Mouse (Mus musculus) neural tube, embryonic 12.5 days (tissue): ENCODE measurements around the gene Iqcf3. TPM values are rescaled to one million over a fixed set of nuclear protein-coding genes. Genes with fewer than 3 reads are reported as not detected.
A peak's percentile ranks its signal among the peaks of the same experiment; 100 is the strongest.

Source experiments
- ATAC-seq: fragments of 200-750 bp; cut with Nextera tagmentation; 2 replicates; pipeline ENCODE4 v1.8.0; 2017; ENCODE audit warnings: low read depth, mild to moderate bottlenecking, moderate TSS enrichment, moderate library complexity; ENCODE audit not compliant: low FRiP score
- H3K27ac ChIP-seq: fragments of 300-500 bp; sonication (generic); 2 replicates; pipeline ENCODE4 v1.5.1; 2016
- H3K27me3 ChIP-seq: fragments of 300-500 bp; sonication (generic); replicated peaks from 2 replicates; pipeline ENCODE4 v1.6.1; 2016; ENCODE audit warnings: mild to moderate bottlenecking
- H3K36me3 ChIP-seq: fragments of 300-500 bp; sonication (generic); 2 replicates; pipeline ENCODE4 v1.6.1; 2016; ENCODE audit warnings: mild to moderate bottlenecking
- H3K4me1 ChIP-seq: fragments of 300-500 bp; sonication (generic); 2 replicates; pipeline ENCODE4 v1.6.1; 2016
- H3K4me2 ChIP-seq: fragments of 300-500 bp; sonication (generic); replicated peaks from 2 replicates; pipeline ENCODE4 v1.6.1; 2016; ENCODE audit warnings: mild to moderate bottlenecking
- H3K4me3 ChIP-seq: fragments of 300-500 bp; sonication (generic); 2 replicates; pipeline ENCODE4 v1.5.1; 2016
- H3K9ac ChIP-seq: fragments of 300-500 bp; sonication (generic); 2 replicates; pipeline ENCODE4 v1.6.1; 2016; ENCODE audit warnings: mild to moderate bottlenecking
- H3K9me3 ChIP-seq: fragments of 300-500 bp; sonication (generic); 2 replicates; pipeline ENCODE4 v1.6.1; 2016; ENCODE audit warnings: mild to moderate bottlenecking
- WGBS: fragments of 180-500 bp; shearing (Covaris S2); methylation state at CpG from one replicate; pipeline ENCODE4 v1.1.7; 2016; 5-methylcytosine and 5-hydroxymethylcytosine counted together
- polyA plus RNA-seq: library from polyadenylated mRNA; unstranded; fragments of >200 nt; fragmentation: Nextera tagmentation; extraction: Ambion mirVana; gene quantifications from 2 replicates; pipeline ENCODE4 v1.2.1, GENCODE M21; 2016

The Iqcf3 gene
- polyA plus RNA-seq, 1 experiment from 2014 or later = not detected

DNA sequence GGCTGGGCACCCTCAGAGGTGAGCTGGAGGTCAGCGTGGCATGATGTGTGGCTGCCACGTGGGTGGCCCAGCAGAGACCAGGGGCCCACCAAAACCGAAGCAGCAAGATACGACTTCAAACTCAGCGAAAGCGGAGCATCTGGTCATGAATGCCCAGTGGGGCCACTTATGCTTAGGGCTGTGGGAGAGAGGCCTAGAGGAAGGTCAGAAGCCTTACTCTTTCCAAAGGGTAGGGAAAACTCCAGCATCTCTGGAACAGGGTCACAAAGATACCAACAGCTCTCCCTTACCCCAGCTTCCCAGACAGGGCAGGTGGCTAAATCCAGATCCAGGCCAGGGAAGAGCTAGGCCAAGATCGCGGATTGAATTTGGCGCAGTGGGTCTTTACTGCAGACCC, 104.3 kb downstream of the Iqcf3 start:
- no peaks in the 10 kb centered on the region for H3K9me3 ChIP-seq
- peak overlapping the region; percentile 95; the same call in 1 of the 2 replicates for H3K27ac ChIP-seq
- H3K27me3 ChIP-seq = no peaks in the 10 kb centered on the region
- peak overlapping the region; percentile 67 for H3K4me3 ChIP-seq
- H3K4me1 ChIP-seq = peaks cover 73% of the 10 kb centered on the region
- H3K36me3 ChIP-seq = peaks cover 29% of the 10 kb centered on the region
- ATAC-seq = no peak
- H3K9ac ChIP-seq = peak overlapping the region; percentile 93
- 33% methylated on average over 9 of the region's 9 CpGs for WGBS
- H3K4me2 ChIP-seq = peak overlapping the region; percentile 92

DNA sequence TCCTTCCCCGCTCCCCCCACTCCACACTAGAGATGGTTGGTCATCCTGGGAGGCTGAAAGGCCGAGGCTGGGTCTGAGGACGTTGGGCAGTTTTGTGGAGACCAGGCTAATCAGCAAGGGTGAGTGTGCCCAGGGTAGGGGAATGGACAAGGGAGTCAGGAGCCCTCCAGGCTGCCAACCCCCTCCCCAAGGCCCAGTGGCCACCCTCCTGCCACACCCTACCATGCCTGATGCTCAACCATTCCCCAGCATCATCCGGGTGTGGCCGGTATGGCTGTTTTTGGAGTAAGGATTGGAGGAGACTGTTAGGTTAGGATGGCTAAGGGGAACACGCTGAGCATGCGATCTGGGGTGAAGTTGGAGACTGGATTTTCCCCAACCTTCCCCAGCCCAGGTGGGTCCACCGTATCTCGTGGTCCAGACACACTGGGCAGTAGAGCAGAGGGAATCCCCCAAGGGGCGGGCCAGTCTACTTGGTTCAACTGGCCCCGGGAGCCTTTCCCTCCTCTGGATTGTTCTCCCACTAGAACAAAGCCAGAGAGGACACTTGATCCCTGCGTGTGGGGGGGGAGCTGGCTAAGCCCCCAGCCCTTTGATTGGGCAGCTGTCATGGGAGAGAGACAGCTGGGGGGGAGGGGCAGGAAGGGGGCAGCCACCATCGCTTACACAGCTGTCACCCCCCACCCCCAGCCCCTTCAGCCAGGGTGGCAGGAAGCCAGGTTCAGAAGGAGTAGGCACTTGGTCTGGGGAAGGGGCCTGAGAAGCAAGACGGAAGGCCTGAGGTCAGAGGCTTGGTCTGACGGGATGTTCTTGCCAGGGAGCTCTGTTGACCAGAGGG, 104.9 kb downstream of the Iqcf3 start:
- ATAC-seq = peak; percentile 5; the same call in 1 of the 2 replicates
- Histone ChIP-seq H3K4me2 (peak overlapping the region; percentile 92), H3K36me3 (peaks cover 23% of the 10 kb centered on the region), H3K4me3 (peak overlapping the region; percentile 67), H3K9ac (peak overlapping the region; percentile 93), H3K27me3 (no peaks in the 10 kb centered on the region), H3K9me3 (no peaks in the 10 kb centered on the region), H3K27ac (peak overlapping the region; percentile 95), H3K4me1 (peaks cover 78% of the 10 kb centered on the region)
- 30% methylated on average over 15 of the region's 15 CpGs for WGBS

DNA sequence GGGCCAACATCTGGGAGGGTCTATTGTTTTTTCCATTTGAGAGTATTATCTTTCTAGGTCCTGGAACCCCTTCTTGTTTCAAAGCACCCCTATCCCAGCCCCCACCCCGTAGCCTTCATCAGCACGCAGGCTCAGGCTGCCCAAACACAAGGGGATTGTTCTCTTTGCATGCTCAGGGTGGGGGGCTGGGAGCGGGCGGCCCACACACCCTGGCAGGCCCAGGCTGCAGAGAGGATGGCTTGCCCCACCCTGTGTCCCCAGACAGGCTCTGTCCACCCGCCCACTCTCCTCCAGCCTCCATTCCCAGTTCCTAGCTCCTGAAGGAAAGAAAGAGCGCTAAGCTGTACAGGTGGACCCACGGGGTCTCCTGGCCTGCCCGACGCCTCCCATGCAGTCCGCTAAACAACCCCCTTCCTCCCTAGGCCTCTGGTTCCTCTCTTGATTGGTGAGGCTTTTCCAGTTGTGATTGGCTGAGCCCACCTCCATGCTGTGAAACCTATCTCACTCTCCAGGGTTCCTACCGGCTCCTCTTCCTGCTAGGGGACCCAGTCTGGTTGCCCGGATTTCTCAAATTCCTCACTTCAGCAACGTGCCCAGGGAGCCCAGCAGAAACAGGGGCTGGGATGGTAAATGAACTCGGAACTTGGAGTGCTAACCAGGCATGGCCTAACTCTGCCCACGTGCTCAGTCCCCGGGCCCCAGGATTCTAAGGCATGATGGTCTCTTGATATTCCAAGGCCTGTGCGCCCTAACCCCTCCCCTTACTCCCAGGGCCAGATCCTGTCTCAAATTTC, 106.3 kb downstream of the Iqcf3 start:
- peak; percentile 17 for ATAC-seq
- Histone ChIP-seq H3K4me1 (peaks cover 81% of the 10 kb centered on the region), H3K9me3 (no peaks in the 10 kb centered on the region), H3K9ac (peak overlapping the region; percentile 93), H3K4me2 (peak overlapping the region; percentile 92), H3K27me3 (no peaks in the 10 kb centered on the region), H3K4me3 (peak overlapping the region; percentile 67), H3K27ac (peak overlapping the region; percentile 95), H3K36me3 (peaks cover 9% of the 10 kb centered on the region)
- WGBS = 2% methylated on average over 17 of the region's 17 CpGs

DNA sequence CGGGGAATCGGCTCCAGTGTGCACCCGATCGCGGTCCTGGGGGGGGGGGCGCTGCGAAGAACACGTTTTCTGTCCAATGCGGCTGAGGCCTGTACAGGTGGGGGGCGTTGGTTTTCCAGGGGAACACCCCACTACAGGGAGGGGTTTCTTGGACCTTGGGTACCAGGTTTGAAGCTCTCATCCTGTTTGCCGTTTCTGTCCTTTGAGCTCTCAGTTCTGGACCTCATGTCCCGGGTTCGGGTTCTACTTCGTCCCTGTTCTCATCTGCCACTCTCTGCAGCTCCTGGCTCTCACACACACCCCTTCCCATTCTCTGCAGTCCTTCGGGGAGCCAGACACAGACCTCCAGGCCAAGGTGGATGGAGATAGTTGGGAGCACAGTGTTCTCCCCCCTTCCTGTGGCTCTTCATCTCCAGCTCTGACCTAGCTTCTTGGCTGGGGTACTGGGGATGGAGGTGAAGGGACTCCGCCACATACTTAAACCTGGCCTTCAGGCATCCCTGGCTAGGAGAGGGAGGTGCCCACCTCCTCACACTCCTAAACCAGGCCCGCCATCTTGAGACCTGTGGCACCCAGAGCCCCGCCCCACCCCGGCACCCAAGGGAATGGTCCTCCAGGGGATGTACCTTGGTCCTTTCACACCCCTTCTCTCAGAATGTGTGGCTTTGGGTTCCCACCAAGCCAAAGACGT, 107.2 kb downstream of the Iqcf3 start:
- under 1% methylated on average over 19 of the region's 20 CpGs for WGBS
- H3K27me3 ChIP-seq = no peaks in the 10 kb centered on the region
- peak overlapping the region; percentile 92 for H3K4me2 ChIP-seq
- H3K36me3 ChIP-seq = peaks cover 2% of the 10 kb centered on the region
- peaks cover 73% of the 10 kb centered on the region for H3K4me1 ChIP-seq
- no peaks in the 10 kb centered on the region for H3K9me3 ChIP-seq
- peak; percentile 11 for ATAC-seq
- peak overlapping the region; percentile 95 for H3K27ac ChIP-seq
- peak overlapping the region; percentile 67 for H3K4me3 ChIP-seq
- peak overlapping the region; percentile 93 for H3K9ac ChIP-seq

DNA sequence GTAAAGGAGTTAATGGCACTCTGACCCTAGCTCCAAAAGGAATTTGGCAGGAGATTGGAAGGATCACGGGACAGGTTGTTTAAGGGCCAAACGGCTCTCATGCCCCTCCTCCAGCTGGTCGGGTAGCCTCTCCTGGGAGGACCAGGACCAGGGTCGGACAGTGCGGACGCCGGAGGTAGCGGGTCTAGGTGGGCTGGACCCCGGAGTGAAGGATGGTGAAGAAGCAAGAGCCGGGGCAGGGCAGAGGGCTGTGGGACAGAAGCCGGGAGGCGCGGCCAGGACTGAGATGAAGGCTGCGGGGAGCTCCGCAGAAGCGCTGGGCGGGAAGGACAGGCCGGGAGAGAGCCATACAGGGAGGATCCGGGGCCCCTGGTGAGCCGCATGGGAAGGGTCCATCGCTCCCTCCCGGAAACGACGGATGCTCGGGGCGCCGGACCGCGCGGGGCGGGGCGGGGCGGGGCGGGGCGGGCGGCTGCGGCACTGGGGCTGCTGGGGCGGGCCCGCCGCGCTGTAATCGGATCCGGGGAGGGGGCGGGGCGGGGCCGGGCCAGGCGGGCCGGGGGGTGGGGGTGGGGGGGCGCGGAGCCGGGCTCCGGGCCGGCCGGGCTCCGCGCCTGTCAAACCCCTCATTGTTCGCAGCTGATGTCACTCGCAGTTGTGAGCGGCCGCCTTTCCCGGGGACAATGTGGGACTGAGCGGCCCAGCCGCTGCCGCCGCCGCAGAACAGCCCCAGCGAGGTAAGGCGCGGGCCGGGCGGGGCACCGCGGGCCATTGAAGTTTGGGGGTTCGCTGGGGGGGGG, 108.0 kb downstream of the Iqcf3 start, which contains the start of gene Pcbp4:
TSS of gene Pcbp4 (plus strand) at position 21 of the 800 bp plus-strand sequence.
- H3K4me1 ChIP-seq = peaks cover 71% of the 10 kb centered on the region
- peak within 1 kb of the TSS; percentile 95 for H3K27ac ChIP-seq
- no peaks in the 10 kb centered on the region; the same call in 1 of the 2 replicates for H3K36me3 ChIP-seq
- no peaks in the 10 kb centered on the region for H3K27me3 ChIP-seq
- WGBS = 0% methylated on average over 58 of the region's 74 CpGs
- peak within 1 kb of the TSS; percentile 93 for H3K9ac ChIP-seq
- no peaks in the 10 kb centered on the region for H3K9me3 ChIP-seq
- H3K4me2 ChIP-seq = peak within 1 kb of the TSS; percentile 92
- ATAC-seq = peak; percentile 69
- H3K4me3 ChIP-seq = peak within 1 kb of the TSS; percentile 67

Other genes with a start within 250 kb of the Iqcf3 start
- gene Dusp7, start 193.0 kb downstream of the Iqcf3 start, polyA plus RNA-seq = 18.9 and 21.3 TPM in 2 replicates
- 698 and 706 TPM in 2 replicates for gene Rpl29, start 132.2 kb downstream of the Iqcf3 start, polyA plus RNA-seq
- 31.0 and 32.7 TPM in 2 replicates for gene Acy1, start 123.3 kb downstream of the Iqcf3 start, polyA plus RNA-seq
- gene Abhd14b, start 114.2 kb downstream of the Iqcf3 start, polyA plus RNA-seq = 5.7 and 6.0 TPM in 2 replicates
- gene Abhd14a, start 114.0 kb downstream of the Iqcf3 start, polyA plus RNA-seq = 34.6 and 38.0 TPM in 2 replicates
- 358 and 362 TPM in 2 replicates for gene Pcbp4, start 108.3 kb downstream of the Iqcf3 start, polyA plus RNA-seq
- 0.52 and 0.66 TPM in 2 replicates for gene Gpr62, start 95.7 kb downstream of the Iqcf3 start, polyA plus RNA-seq
- gene Rrp9, start 85.7 kb downstream of the Iqcf3 start, polyA plus RNA-seq = 48.8 and 51.0 TPM in 2 replicates
- gene Parp3, start 84.7 kb downstream of the Iqcf3 start, polyA plus RNA-seq = 0.78 and 2.2 TPM in 2 replicates
- not detected in 2 replicates for gene Iqcf1, start 61.7 kb downstream of the Iqcf3 start, polyA plus RNA-seq
- not detected in 2 replicates for gene Iqcf5, start 47.1 kb downstream of the Iqcf3 start, polyA plus RNA-seq
- not detected in 2 replicates for gene Iqcf4, start 9.4 kb upstream of the Iqcf3 start, polyA plus RNA-seq
- not detected in 2 replicates for gene Iqcf6, start 65.0 kb upstream of the Iqcf3 start, polyA plus RNA-seq
- gene Grm2, start 94.5 kb upstream of the Iqcf3 start, polyA plus RNA-seq = 9.2 and 11.8 TPM in 2 replicates
- 35.1 and 38.4 TPM in 2 replicates for gene Tex264, start 124.3 kb upstream of the Iqcf3 start, polyA plus RNA-seq
- gene Rad54l2, start 227.6 kb upstream of the Iqcf3 start, polyA plus RNA-seq = 9.6 and 12.3 TPM in 2 replicates